Mouse (Mus musculus) ovary, adult 10 weeks (tissue): ENCODE measurements around the gene Ehmt2. TPM values are rescaled to one million over a fixed set of nuclear protein-coding genes. Genes with fewer than 3 reads are reported as not detected.

Experiments
- polyA plus RNA-seq: library from polyadenylated mRNA; stranded (reverse); fragments of 350-450 nt; fragmentation: Illumina TruSeq; extraction: RNeasy Lipid Tissue Mini Kit (QIAGEN cat#74804); gene quantifications from one replicate; pipeline ENCODE4 v1.2.3, GENCODE M21; 2014

Ehmt2 gene
- polyA plus RNA-seq = 9.4 TPM

DNA sequence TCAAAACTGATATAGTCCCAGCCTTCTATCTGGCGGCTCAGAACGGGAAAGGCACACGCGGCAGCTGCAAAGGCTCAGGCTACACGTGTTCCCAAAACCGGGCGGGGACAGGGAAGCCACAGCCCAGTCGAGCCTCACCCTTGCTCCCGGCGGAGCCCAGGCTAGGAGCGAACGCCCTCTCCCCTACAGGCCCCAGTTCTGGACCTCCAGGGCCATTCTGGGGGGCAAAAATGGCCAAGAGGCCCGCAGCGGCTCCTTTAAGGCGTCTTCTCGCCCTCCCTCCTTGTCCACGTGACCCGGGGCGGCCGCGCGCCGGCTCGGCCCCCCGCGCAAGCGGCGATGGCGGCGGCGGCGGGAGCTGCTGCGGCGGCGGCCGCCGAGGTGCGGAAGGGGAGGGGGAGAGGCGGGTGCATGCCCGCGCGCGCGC is at the start of gene Ehmt2, which contains the start of gene C2:
Ehmt2 (plus strand) TSS at position 310 of the 427 bp plus-strand sequence.
C2 (minus strand) TSS at position 106 of the 427 bp plus-strand sequence.

DNA sequence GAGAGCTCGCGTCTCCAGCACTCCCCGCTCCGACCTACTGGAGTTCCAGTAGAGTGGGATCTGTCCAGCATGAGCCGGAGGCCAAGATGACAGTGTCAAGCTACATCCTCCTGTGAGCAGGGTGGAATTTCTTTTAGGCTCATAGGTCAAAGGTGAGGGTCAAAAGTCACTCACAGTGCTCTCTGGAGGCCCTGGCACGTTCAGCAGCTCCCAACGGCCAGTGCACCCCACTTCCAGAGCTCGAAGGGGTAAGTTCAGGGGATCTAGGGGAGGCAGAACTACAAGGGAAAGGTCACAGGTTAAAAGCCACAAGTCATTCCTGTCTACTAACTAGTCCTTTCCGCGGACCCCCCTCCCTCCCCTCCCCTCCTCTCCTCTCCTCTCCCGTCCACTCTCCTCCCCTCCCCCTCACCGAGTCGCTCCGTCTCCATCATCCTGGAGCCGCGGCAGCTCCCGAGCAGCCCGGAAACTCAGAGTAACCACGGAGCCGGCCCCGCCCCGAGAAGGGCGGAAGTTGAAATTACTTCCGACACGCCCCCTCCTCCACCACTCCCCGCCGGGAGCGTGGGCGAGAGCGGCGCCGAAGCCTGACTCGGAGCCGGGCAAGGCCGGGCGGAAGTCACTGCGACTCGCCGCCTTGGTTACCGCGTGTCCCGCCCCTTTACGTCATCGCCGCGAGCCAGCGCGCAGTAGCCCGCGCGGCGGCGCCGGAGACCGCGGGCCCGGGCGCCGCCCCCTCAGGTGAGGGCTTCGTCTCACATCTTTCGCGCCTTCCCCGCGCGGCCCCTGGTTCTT is 48.4 kb upstream of the Ehmt2 start, which contains the start of the genes Skiv2l and Nelfe:
Skiv2l (minus strand) TSS at position 489 of the 795 bp plus-strand sequence.
Nelfe (plus strand) TSS at position 670 of the 795 bp plus-strand sequence.

DNA sequence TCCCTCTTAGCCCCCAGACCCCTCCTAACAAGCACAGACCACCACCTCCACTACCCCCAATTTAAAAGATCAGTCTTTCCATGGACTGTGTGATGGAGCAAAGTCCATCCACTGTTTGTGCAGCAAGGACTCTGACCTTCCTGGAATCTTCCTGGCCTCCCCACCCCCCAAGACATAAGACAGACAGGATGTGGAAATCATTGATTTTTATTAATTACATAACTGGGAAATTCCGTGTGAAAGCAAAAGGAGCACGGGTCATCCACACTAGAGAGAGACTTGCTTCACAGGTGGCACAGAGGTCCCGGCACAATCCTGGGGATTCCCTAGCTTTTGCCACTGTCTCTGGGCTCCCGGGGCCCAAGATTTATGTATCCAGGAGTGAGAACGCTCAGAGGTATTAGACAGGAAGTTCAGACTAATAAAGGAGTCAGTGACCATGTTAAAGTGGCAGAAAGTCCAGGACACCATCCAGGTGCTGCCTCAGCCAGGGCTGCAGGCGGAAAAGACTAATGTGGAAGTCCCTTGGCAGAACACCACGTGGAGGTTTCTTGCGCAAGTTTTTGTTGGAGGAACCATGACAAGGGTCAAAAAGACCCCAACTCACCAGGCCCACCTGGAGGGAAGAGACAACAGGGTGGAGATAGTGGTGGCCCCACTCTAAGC is 35.7 kb upstream of the Ehmt2 start, which contains the start of gene Cfb:
Cfb (minus strand) TSS at position 103 of the 666 bp plus-strand sequence.

DNA sequence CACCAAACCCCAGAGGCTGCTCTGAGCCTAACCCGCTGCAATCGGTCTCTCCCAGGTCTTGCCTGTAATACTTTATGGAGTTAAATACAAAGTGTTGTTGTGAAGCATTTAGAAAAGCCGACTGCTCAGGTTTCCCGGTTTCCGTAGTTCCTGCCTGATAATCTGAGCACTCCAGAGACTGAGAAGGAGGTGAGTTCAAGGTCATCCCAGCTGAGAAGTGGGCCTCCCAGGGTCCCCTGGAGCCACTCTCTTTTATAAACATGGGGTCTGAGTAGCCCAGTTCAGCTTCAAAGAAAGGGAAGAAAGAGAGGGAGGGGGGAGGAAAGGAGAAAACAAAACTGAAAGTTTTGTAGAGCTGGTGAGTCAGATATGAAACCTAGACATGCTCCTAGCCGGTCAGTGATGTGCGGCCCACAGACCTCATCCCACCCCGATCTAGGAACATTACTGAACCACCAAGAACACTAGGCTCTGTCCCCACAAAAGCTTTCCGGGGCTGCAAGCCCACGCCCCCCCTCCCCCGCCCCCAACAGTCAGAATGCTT is 18.9 kb upstream of the Ehmt2 start, which contains the start of gene Zbtb12:
Zbtb12 (plus strand) TSS at position 148 of the 544 bp plus-strand sequence.

DNA sequence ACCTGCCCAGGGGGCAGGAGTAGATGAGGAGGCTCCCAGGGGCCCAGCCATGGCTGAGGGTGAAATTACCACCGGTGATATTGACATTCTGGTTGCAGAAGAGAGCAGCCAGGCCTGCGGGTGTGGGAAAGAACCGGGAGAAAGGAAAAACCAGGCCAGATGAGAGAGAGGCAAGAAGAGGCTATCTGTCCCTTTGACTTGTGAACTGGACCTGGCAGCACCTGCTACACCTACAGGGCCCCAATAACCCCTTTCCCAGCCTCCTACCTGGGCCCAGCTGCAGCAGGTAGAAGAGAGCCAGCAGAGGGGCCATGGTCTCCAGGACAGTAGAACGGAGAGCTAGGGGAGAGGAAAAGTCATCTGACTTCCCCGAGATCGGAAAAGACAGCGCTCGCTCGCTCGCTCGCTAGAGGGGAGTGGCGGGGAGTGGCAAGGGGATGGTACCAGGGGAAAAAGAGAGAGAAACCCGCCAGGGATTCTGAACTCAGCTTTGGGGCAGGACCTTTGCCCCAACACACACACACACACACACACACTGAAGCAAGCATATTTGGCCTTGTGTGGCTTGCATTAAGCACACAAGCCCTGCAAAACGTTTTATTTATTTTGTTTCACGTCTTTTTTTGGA is 16.5 kb upstream of the Ehmt2 start, which contains the start of gene Gm20547:
Gm20547 (minus strand) TSS at position 360 of the 628 bp plus-strand sequence.

DNA sequence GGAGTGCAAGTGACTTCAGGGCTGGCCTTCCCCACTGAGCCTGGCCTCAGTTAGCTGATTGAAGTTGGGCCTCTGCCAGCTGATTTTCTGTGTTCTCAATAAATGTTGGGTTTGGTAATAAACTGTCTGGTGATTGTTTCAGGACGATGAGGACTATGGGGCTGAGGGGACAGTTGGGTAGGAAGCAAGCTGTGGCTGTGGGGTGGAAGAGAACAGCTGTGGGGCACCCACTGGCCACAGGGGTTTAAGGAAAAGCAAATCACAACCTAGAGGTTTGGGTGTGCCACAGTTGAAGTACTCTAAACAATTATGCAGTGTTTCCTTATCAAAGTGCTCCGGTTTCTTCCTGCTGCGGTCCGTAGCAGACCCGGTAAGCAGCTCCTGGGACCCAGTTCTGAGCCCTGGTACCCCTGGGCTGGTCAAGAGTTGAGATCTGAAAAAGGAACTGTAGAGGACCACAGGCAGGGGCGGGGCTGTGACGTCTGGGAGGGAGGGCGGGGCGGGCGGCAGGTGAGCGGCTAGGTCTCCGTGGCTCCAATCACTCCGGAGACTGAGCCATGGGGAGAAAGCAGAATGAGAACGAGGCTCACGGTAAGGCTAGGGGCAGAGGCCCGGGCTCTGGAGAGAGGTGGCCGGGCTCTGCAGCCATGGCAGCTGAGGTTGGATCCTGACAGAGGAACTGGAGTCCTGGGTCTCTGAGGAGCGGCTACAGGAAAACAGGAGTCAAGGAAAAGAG is 15.8 kb downstream of the Ehmt2 start, which contains the start of gene Slc44a4:
Slc44a4 (plus strand) TSS at position 537 of the 736 bp plus-strand sequence.

DNA sequence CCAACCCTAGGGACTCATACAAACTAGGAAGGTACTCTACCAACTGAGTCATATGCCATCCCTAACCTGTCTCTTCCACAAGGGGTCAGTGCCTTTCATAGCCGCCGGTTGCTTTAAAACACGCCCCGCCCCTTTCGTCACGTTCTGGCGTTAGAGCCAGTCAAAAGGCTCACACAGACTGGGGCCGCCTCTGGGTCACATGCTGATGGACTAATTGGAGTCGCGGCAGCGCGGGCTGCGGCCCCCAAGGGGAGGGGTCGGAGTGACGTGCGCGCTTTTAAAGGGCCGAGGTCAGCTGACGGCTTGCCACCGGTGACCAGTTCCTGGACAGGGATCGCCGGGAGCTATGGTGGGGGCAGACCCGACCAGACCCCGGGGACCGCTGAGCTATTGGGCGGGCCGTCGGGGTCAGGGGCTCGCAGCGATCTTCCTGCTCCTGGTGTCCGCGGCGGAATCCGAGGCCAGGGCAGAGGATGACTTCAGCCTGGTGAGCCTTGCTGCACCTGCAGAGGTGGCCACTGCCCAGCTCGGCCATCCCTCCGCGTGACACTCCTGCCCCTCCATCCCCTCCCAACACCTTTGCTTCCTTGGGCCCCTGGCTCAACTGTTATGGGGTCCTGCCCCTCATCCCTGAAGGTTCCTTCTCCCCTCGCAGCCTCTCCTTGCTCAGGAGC is 32.9 kb downstream of the Ehmt2 start, which contains the start of gene Neu1:
Neu1 (plus strand) TSS at position 193 of the 674 bp plus-strand sequence.

DNA sequence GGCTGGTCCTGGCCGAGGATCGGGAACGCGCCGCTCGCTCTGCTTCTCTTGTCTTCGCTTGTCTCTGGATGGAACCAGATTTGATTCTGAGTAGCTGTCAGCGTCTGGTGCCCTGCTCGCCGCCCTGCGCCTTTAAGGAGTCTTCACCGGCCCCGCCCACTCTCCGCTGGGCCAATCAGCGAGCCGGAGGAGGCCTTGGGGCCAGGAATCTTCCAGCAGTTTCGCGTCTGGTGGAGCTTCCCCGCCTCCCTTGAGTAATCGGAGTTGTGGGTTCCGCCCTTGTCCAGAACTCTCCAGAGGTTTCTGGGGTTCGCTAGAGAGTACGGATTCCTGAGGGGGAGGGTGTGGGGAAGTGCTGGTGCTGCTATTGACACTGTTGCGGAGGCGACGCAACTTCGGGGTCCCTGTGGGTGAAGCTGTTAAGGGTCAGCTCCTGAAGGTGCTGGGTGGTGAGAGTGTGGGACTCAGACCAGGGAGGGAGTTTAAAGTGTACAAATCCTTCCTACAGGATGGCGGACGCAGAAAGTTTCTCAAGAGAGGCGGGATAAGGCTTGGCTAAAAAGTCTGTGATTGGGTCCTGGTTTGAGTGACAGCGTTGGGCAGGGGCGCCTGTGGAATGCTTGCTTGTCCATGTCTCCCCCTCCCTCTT is 61.0 kb downstream of the Ehmt2 start, which contains the start of gene Hspa1b:
Hspa1b (minus strand) TSS at position 109 of the 649 bp plus-strand sequence.

Other genes with a start within 250 kb of the Ehmt2 start
- gene Tnxb, start 227.9 kb upstream of the Ehmt2 start, polyA plus RNA-seq = 0.06 TPM
- 1.7 TPM for gene C4b, start 154.6 kb upstream of the Ehmt2 start, polyA plus RNA-seq
- gene Cyp21a1, start 93.9 kb upstream of the Ehmt2 start, polyA plus RNA-seq = not detected
- gene Stk19, start 61.5 kb upstream of the Ehmt2 start, polyA plus RNA-seq = 4.4 TPM
- 1.9 TPM for gene Dxo, start 61.5 kb upstream of the Ehmt2 start, polyA plus RNA-seq
- 2.9 TPM for gene Skiv2l, start 48.3 kb upstream of the Ehmt2 start, polyA plus RNA-seq
- 1.8 TPM for gene Nelfe, start 48.1 kb upstream of the Ehmt2 start, polyA plus RNA-seq
- gene Cfb, start 36.0 kb upstream of the Ehmt2 start, polyA plus RNA-seq = not detected
- 10.8 TPM for gene Zbtb12, start 19.0 kb upstream of the Ehmt2 start, polyA plus RNA-seq
- gene Gm20547, start 16.4 kb upstream of the Ehmt2 start, polyA plus RNA-seq = 1.0 TPM
- gene C2, start 204 bp upstream of the Ehmt2 start, polyA plus RNA-seq = 11.5 TPM
- gene Slc44a4, start 16.0 kb downstream of the Ehmt2 start, polyA plus RNA-seq = 0.20 TPM
- gene Neu1, start 32.8 kb downstream of the Ehmt2 start, polyA plus RNA-seq = 1.8 TPM
- 16.9 TPM for gene Hspa1b, start 60.8 kb downstream of the Ehmt2 start, polyA plus RNA-seq
- not detected for gene Gm20481, start 71.4 kb downstream of the Ehmt2 start, polyA plus RNA-seq
- 8.2 TPM for gene Hspa1a, start 73.7 kb downstream of the Ehmt2 start, polyA plus RNA-seq
- not detected for gene Hspa1l, start 74.2 kb downstream of the Ehmt2 start, polyA plus RNA-seq
- 19.2 TPM for gene Lsm2, start 83.4 kb downstream of the Ehmt2 start, polyA plus RNA-seq
- gene Vars, start 102.5 kb downstream of the Ehmt2 start, polyA plus RNA-seq = 6.0 TPM
- not detected for gene Vwa7, start 118.1 kb downstream of the Ehmt2 start, polyA plus RNA-seq
- gene Sapcd1, start 129.5 kb downstream of the Ehmt2 start, polyA plus RNA-seq = not detected
- 0.68 TPM for gene Msh5, start 148.3 kb downstream of the Ehmt2 start, polyA plus RNA-seq
- gene Clic1, start 151.5 kb downstream of the Ehmt2 start, polyA plus RNA-seq = 25.1 TPM
- gene Ddah2, start 160.6 kb downstream of the Ehmt2 start, polyA plus RNA-seq = 2.7 TPM
- not detected for gene Ly6g6c, start 166.9 kb downstream of the Ehmt2 start, polyA plus RNA-seq
- gene Mpig6b, start 167.7 kb downstream of the Ehmt2 start, polyA plus RNA-seq = 0.20 TPM
- not detected for gene Ly6g6e, start 178.4 kb downstream of the Ehmt2 start, polyA plus RNA-seq
- not detected for gene Ly6g6d, start 179.6 kb downstream of the Ehmt2 start, polyA plus RNA-seq
- gene Ly6g6f, start 187.1 kb downstream of the Ehmt2 start, polyA plus RNA-seq = not detected
- 3.5 TPM for gene Abhd16a, start 190.8 kb downstream of the Ehmt2 start, polyA plus RNA-seq
- gene Ly6g5c, start 209.8 kb downstream of the Ehmt2 start, polyA plus RNA-seq = not detected
- gene Ly6g5b, start 217.0 kb downstream of the Ehmt2 start, polyA plus RNA-seq = not detected
- 0.91 TPM for gene Gpank1, start 223.0 kb downstream of the Ehmt2 start, polyA plus RNA-seq
- gene Csnk2b, start 223.6 kb downstream of the Ehmt2 start, polyA plus RNA-seq = 117 TPM
- 0.83 TPM for gene D17H6S53E, start 227.9 kb downstream of the Ehmt2 start, polyA plus RNA-seq
- gene Apom, start 233.6 kb downstream of the Ehmt2 start, polyA plus RNA-seq = not detected
- gene Bag6, start 236.7 kb downstream of the Ehmt2 start, polyA plus RNA-seq = 9.7 TPM